Comparison of ENCODE assay signal across 21 mouse cellular contexts in the genomic region with DNA sequence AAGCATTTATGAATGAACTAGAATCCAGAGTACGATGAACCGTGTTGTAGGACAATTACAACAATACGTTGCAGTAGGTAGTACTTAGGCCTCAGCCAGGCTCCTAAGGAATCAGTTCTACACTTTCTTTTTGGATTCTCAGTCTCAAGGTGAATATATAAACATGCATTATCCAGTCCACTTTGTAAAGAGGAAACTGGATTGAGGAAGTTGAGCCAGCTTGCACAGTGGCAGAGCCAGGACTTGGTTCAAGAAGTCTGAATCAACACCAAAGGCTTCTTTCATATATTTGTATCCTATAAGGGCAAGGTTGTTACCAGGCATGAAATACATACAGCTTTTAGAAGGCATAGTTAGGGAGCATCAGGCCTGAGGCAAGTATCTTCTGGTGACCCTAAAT.
DNase-seq lines count a peak whose midpoint lies in the region; ATAC-seq and TF ChIP-seq lines count a peak whose summit lies in the region.
"Had no signal": no experiment of that assay in that cellular context is flagged by ENCODE, and none has a peak within 500 bp of the region (broad histone marks: within the 10 kb centered on the region; RNA-seq: fewer than 3 reads in every experiment).

No protein-coding gene starts in this region.

- DNase-seq in stomach, postnatal 0 days (ENCODE audit: low spot score) = no peak
- DNase-seq in splenic B cell, adult 2 months (ENCODE audit: low read depth, low spot score) = peak; percentile 18
- DNase-seq in right cerebral cortex, postnatal 10 days (ENCODE audit: low spot score in 2 of 2) = no peak
- no peak for DNase-seq in neural tube, embryonic 10.5 days (ENCODE audit: extremely low spot score, low spot score)
- DNase-seq: adrenal gland, adult 8-10 months; adrenal gland, postnatal 36 days; cerebellum, adult 18-20 months; cerebellum, adult 9-11 months; cerebellum, postnatal 36 days; kidney, adult 11 months had no signal

- H3K4me1 ChIP-seq in stomach, embryonic 16.5 days (ENCODE audit: control insufficient read depth, insufficient read depth, low read length) = peaks cover 3% of the 10 kb centered on the region
- no peaks in the 10 kb centered on the region for H3K4me1 ChIP-seq in stomach, postnatal 0 days (replicated peaks; ENCODE audit: control insufficient read depth, insufficient read depth)
- peaks cover 8% of the 10 kb centered on the region; the same call in 1 of the 2 replicates for H3K4me1 ChIP-seq in embryonic fibroblast, embryonic 13.5 days (ENCODE audit: control insufficient read depth, insufficient read depth, low read length)
- no peaks in the 10 kb centered on the region; the same call in 1 of the 2 replicates for H3K4me1 ChIP-seq in intestine, postnatal 0 days (replicated peaks; ENCODE audit: control insufficient read depth, insufficient read depth, low read length)

- no peak for ATAC-seq in stomach, embryonic 16.5 days (ENCODE audit: insufficient read depth, low FRiP score)
- ATAC-seq in stomach, postnatal 0 days (ENCODE audit: low FRiP score, low TSS enrichment) = no peak
- peak; percentile 73 for ATAC-seq in megakaryocyte, adult 5-6 weeks (ENCODE audit: poor library complexity, severe bottlenecking)
- no peak; the same call in 1 of the 2 replicates for ATAC-seq in intestine, postnatal 0 days
- ATAC-seq: forebrain, embryonic 15.5 days; hindbrain, embryonic 16.5 days; inflammation-experienced regulatory T-cells, adult 6 months had no signal

- peak overlapping the region; percentile 26; the same call in 1 of the 2 replicates for H3K27ac ChIP-seq in stomach, embryonic 16.5 days (ENCODE audit: low read length)
- no peak overlapping the region for H3K27ac ChIP-seq in stomach, postnatal 0 days (replicated peaks)
- peak overlapping the region; percentile 72 for H3K27ac ChIP-seq in embryonic fibroblast, embryonic 13.5 days (ENCODE audit: insufficient read depth, low read length)
- no peak overlapping the region for H3K27ac ChIP-seq in intestine, postnatal 0 days (ENCODE audit: low read depth, low read length)
- H3K27ac ChIP-seq: embryonic facial prominence, embryonic 10.5 days; forebrain, embryonic 15.5 days; hindbrain, embryonic 12.5 days had no signal

- 76% methylated on average over 3 of the region's 3 CpGs for WGBS in stomach, embryonic 16.5 days
- 55% methylated on average over 3 of the region's 3 CpGs for WGBS in stomach, postnatal 0 days
- WGBS in intestine, postnatal 0 days = 43% methylated on average over 3 of the region's 3 CpGs

- H3K27me3 ChIP-seq in stomach, embryonic 16.5 days (ENCODE audit: control insufficient read depth, insufficient read depth, low read length) = no peaks in the 10 kb centered on the region
- no peaks in the 10 kb centered on the region for H3K27me3 ChIP-seq in stomach, postnatal 0 days (ENCODE audit: control insufficient read depth, insufficient read depth, low read length)
- no peaks in the 10 kb centered on the region for H3K27me3 ChIP-seq in splenic B cell, adult 2 months (ENCODE audit: control insufficient read depth, insufficient read depth, low read length, poor library complexity, severe bottlenecking)
- H3K27me3 ChIP-seq in intestine, postnatal 0 days (replicated peaks; ENCODE audit: control insufficient read depth, insufficient read depth, low read length) = no peaks in the 10 kb centered on the region
- H3K27me3 ChIP-seq: CH12.LX; forebrain, embryonic 15.5 days; heart, embryonic 12.5 days; hindbrain, embryonic 12.5 days had no signal

- H3K9ac ChIP-seq in stomach, embryonic 16.5 days (ENCODE audit: low read length) = no peak overlapping the region
- H3K9ac ChIP-seq in stomach, postnatal 0 days (ENCODE audit: low read length) = no peak overlapping the region
- H3K9ac ChIP-seq in intestine, postnatal 0 days (ENCODE audit: low read depth, low read length) = no peak overlapping the region
- H3K9ac ChIP-seq: forebrain, embryonic 15.5 days; heart, embryonic 12.5 days; hindbrain, embryonic 12.5 days had no signal

- no peaks in the 10 kb centered on the region for H3K9me3 ChIP-seq in stomach, embryonic 16.5 days (replicated peaks; ENCODE audit: control insufficient read depth, low read length)
- H3K9me3 ChIP-seq in stomach, postnatal 0 days (ENCODE audit: control insufficient read depth, low read length) = no peaks in the 10 kb centered on the region
- no peaks in the 10 kb centered on the region for H3K9me3 ChIP-seq in intestine, postnatal 0 days (ENCODE audit: control insufficient read depth)
- H3K9me3 ChIP-seq: embryonic facial prominence, embryonic 10.5 days; forebrain, embryonic 15.5 days; hindbrain, embryonic 12.5 days had no signal

- no peaks in the 10 kb centered on the region for H3K36me3 ChIP-seq in stomach, embryonic 16.5 days (ENCODE audit: control insufficient read depth, insufficient read depth, low read length)
- H3K36me3 ChIP-seq in stomach, postnatal 0 days (ENCODE audit: control insufficient read depth, insufficient read depth, low read length) = no peaks in the 10 kb centered on the region
- no peaks in the 10 kb centered on the region for H3K36me3 ChIP-seq in splenic B cell, adult 2 months (ENCODE audit: control insufficient read depth, insufficient read depth, low read length, poor library complexity, severe bottlenecking)
- H3K36me3 ChIP-seq in intestine, postnatal 0 days (ENCODE audit: control insufficient read depth, insufficient read depth) = no peaks in the 10 kb centered on the region
- H3K36me3 ChIP-seq: embryonic facial prominence, embryonic 10.5 days; forebrain, embryonic 15.5 days; hindbrain, embryonic 12.5 days had no signal

- H3K4me3 ChIP-seq in stomach, embryonic 16.5 days (replicated peaks; ENCODE audit: low read length) = no peak overlapping the region
- H3K4me3 ChIP-seq in stomach, postnatal 0 days (ENCODE audit: low read depth, low read length) = no peak overlapping the region
- no peak overlapping the region for H3K4me3 ChIP-seq in embryonic fibroblast, embryonic 13.5 days (ENCODE audit: insufficient read depth, low read length)
- H3K4me3 ChIP-seq in intestine, postnatal 0 days (ENCODE audit: low read depth, low read length) = no peak overlapping the region
- H3K4me3 ChIP-seq: embryonic facial prominence, embryonic 10.5 days; forebrain, embryonic 15.5 days; heart, embryonic 12.5 days; hindbrain, embryonic 12.5 days had no signal

- H3K4me2 ChIP-seq in stomach, embryonic 16.5 days (ENCODE audit: low read depth, low read length) = no peak overlapping the region
- H3K4me2 ChIP-seq in stomach, postnatal 0 days (replicated peaks; ENCODE audit: low read depth) = no peak overlapping the region
- no peak overlapping the region for H3K4me2 ChIP-seq in intestine, postnatal 0 days (replicated peaks; ENCODE audit: low read depth)
- H3K4me2 ChIP-seq: forebrain, embryonic 15.5 days; heart, embryonic 12.5 days; hindbrain, embryonic 12.5 days had no signal

- TF ChIP-seq EP300 in stomach, postnatal 0 days (optimal IDR thresholded peaks at IDR 0.05) = no peak

- no peak for TF ChIP-seq CTCF in stomach, postnatal 0 days (IDR thresholded peaks at IDR 0.05; ENCODE audit: low read depth)
- no peak for TF ChIP-seq CTCF in embryonic fibroblast, embryonic 13.5 days (IDR thresholded peaks at IDR 0.05; ENCODE audit: borderline replicate concordance, insufficient read depth, low read length)
- no peak for TF ChIP-seq CTCF in intestine, postnatal 0 days (IDR thresholded peaks at IDR 0.05; ENCODE audit: low read depth)

- TF ChIP-seq POLR2A in embryonic fibroblast, embryonic 13.5 days (IDR thresholded peaks at IDR 0.05; ENCODE audit: low read depth, low read length) = no peak

Comparison
In these comparisons a context has a peak if more than half of its experiments do, and no peak if none do; other contexts are left out.
1. H3K27ac ChIP-seq: peak in stomach, embryonic 16.5 days (single experiment) and embryonic fibroblast, embryonic 13.5 days (single experiment); none in stomach, postnatal 0 days (single experiment) and intestine, postnatal 0 days (single experiment).